Mouse (Mus musculus) cortical plate, adult 2 months (tissue): ENCODE results near the gene Selenof.

Source experiments
- CTCF ChIP-seq: fragments of 200-500 bp; IDR thresholded peaks from 2 replicates; pipeline ENCODE4 v1.5.1; 2011; ENCODE audit warnings: mild to moderate bottlenecking, control low read depth, low read length; ENCODE audit not compliant: insufficient read depth; ENCODE audit errors: extremely low read depth
- POLR2A ChIP-seq: fragments of 200-500 bp; IDR thresholded peaks from 2 replicates; pipeline ENCODE4 v1.6.1; 2011; ENCODE audit warnings: mild to moderate bottlenecking, low read length, control low read depth; ENCODE audit not compliant: insufficient read depth; ENCODE audit errors: extremely low read depth

DNA sequence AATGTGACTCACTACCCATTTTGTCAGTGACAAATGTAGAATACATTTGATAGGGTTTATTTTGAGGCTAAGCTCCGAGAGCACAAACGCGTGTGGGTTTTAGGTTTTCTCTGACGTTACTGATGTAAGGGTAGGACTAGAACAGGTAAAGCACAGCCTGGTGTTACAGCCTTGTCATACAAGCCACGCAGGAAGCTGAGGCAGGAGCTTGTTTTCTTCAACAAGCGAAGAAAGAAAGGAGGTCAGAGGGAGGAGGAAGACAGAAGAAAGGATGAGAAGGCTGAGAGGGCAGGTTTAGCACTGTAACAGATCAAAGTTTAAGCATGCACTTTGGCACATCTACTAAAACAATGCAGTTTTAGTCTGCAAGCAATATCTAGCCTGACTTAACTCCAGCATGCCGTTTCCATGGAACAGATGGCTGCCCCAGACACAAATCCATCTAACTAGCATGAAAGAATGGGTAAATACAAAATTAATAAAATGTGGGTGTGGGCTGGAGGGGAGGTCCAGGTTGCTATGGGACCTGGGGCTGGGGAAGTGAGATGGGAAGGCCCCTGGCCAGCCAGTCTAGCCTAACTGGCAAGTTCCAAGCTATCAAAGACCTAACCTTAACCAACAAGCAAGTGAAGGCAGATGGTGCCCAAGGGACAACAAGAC is 21.8 kb upstream of the Selenof start:
- TF ChIP-seq POLR2A (no peak), CTCF (no peak)
